Mouse (Mus musculus): Measurements from ENCODE around the gene Prdm9.
A peak's percentile ranks its signal among the peaks of the same experiment; 100 is the strongest.
"Not testable (repeated sequence)": the region's sequence is repeated elsewhere in the genome, so short reads cannot be mapped to it uniquely, and the experiment has no call there.

Prdm9 gene

GRCm38 (mm10) chr17:15564014-15564927, at the start of gene Prdm9:
Prdm9 (minus strand) TSS chr17:15564354.
- peak; percentile 92 for DNase-seq (ENCODE audit: low read depth, low spot score)

- no peak for DNase-seq (ENCODE audit: low read depth, low spot score)
Observed at GRCm38 (mm10) chr17:15599496-15599895, 35.3 kb upstream of the Prdm9 start.

GRCm38 (mm10) chr17:15591216-15591881, 27.2 kb upstream of the Prdm9 start:
- DNase-seq (ENCODE audit: low read depth, low spot score): no peak

- DNase-seq (ENCODE audit: low read depth, low spot score): no peak
Observed at GRCm38 (mm10) chr17:15588116-15588515, 24.0 kb upstream of the Prdm9 start.

- DNase-seq (ENCODE audit: low read depth, low spot score): peak; percentile 64
Observed at GRCm38 (mm10) chr17:15585691-15586090, 21.5 kb upstream of the Prdm9 start.

GRCm38 (mm10) chr17:15583071-15583470, 18.9 kb upstream of the Prdm9 start:
- no peak for DNase-seq (ENCODE audit: low read depth, low spot score)

- DNase-seq (ENCODE audit: low read depth, low spot score): no peak
Observed at GRCm38 (mm10) chr17:15580072-15580447, 15.9 kb upstream of the Prdm9 start.

GRCm38 (mm10) chr17:15579410-15580071, 15.4 kb upstream of the Prdm9 start:
- DNase-seq (ENCODE audit: low read depth, low spot score): no peak

- DNase-seq (ENCODE audit: low read depth, low spot score): no peak
Observed at GRCm38 (mm10) chr17:15577291-15577694, 13.1 kb upstream of the Prdm9 start.

GRCm38 (mm10) chr17:15575056-15575455, 10.9 kb upstream of the Prdm9 start:
- DNase-seq (ENCODE audit: low read depth, low spot score): no peak

GRCm38 (mm10) chr17:15566908-15567307, 2.8 kb upstream of the Prdm9 start:
- no peak for DNase-seq (ENCODE audit: low read depth, low spot score)

GRCm38 (mm10) chr17:15564928-15565300, 760 bp upstream of the Prdm9 start:
- DNase-seq (ENCODE audit: low read depth, low spot score): no peak

- no peak for DNase-seq (ENCODE audit: low read depth, low spot score)
Observed at GRCm38 (mm10) chr17:15559946-15560345, 4.2 kb downstream of the Prdm9 start.

- DNase-seq (ENCODE audit: low read depth, low spot score): no peak
Observed at GRCm38 (mm10) chr17:15549713-15550112, 14.4 kb downstream of the Prdm9 start.

- no peak for DNase-seq (ENCODE audit: low read depth, low spot score)
Observed at GRCm38 (mm10) chr17:15546440-15546839, 17.7 kb downstream of the Prdm9 start.

GRCm38 (mm10) chr17:15543868-15544267, 20.3 kb downstream of the Prdm9 start:
- not testable (repeated sequence) for DNase-seq (ENCODE audit: low read depth, low spot score)

- no peak for DNase-seq (ENCODE audit: low read depth, low spot score)
Observed at GRCm38 (mm10) chr17:15540309-15540708, 23.8 kb downstream of the Prdm9 start.

GRCm38 (mm10) chr17:15536457-15536904, 27.7 kb downstream of the Prdm9 start:
- no peak for DNase-seq (ENCODE audit: low read depth, low spot score)

GRCm38 (mm10) chr17:15535943-15536342, 28.2 kb downstream of the Prdm9 start:
- no peak for DNase-seq (ENCODE audit: low read depth, low spot score)

GRCm38 (mm10) chr17:15535162-15535800, 28.9 kb downstream of the Prdm9 start:
- peak; percentile 82 for DNase-seq (ENCODE audit: low read depth, low spot score)

- peak; percentile 69 for DNase-seq (ENCODE audit: low read depth, low spot score)
Observed at GRCm38 (mm10) chr17:15530141-15530540, 34.0 kb downstream of the Prdm9 start.

- no peak for DNase-seq (ENCODE audit: low read depth, low spot score)
Observed at GRCm38 (mm10) chr17:15528887-15529286, 35.3 kb downstream of the Prdm9 start.
